Mouse (Mus musculus) layer of hippocampus, adult 6 months (tissue): Measurements from ENCODE around the gene Ptprh. TPM values are rescaled to one million over a fixed set of nuclear protein-coding genes. Genes with fewer than 3 reads are reported as not detected.

Experiments
- long read RNA-seq, 2 experiments: library from polyadenylated mRNA; unstranded; transcript quantifications; one replicate each; pipeline ENCODE4 v2.0.0; 2019 to 2020
- microRNA-seq: library from miRNA; unstranded; fragments of <30 nt; microRNA quantifications from one replicate; pipeline ENCODE4 v1.2.0, GENCODE M21; 2020
- polyA plus RNA-seq: library from polyadenylated mRNA; unstranded; fragments of <200 nt; fragmentation: Nextera tagmentation; gene quantifications from 2 replicates; pipeline ENCODE4 v1.2.3, GENCODE M21; 2021

Ptprh gene
- polyA plus RNA-seq, result 0.05 and 0.08 TPM in 2 replicates
- long read RNA-seq, experiment 1, result 0 reads
- long read RNA-seq, experiment 2, partial matches to known transcripts, result 0 of 1 reads
- long read RNA-seq, experiment 2, other reads (novel, unspliced or antisense), result 1 of 1 reads

DNA sequence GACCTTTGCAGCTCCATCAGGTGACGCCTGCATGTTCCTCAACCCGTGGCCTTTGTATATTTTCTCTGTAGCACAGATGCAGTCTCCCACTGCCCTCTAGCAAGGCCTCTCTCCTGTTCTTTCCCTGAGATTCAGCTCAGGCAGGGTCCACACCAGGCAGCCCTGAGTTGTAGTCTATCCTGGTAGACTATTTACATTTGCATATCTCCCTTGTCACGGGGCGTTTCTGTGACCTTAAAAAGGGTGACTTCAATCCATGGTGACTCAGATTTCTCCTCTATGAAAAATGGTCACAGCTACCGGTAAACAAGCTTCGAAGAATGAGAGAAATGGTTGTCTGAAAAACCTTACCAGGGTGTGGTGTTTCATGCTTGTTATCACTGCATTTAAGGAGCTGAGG is at the start of gene Ptprh:
Ptprh (minus strand) TSS at position 169 of the 400 bp plus-strand sequence.

DNA sequence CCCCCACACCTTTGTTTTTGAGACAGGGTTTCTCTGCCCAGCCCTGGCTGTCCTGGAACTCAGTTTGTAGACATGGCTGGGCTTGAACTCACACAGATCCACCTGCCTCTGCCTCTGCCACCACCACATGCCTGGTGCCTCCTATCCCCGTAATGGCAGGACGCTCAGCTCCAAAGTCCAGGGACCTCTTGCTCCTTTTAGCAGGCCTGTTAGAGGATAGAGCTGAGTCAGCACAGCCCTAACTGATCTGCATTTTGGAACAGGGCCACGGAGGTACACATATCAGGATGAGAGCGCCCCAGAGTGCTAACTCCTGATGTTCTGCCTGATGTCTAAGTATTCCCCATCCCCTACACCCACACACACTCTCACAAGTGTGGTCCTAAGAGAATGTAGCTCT is 27.2 kb upstream of the Ptprh start, which contains the start of gene Tmem86b:
Tmem86b (minus strand) TSS at position 392 of the 400 bp plus-strand sequence.

DNA sequence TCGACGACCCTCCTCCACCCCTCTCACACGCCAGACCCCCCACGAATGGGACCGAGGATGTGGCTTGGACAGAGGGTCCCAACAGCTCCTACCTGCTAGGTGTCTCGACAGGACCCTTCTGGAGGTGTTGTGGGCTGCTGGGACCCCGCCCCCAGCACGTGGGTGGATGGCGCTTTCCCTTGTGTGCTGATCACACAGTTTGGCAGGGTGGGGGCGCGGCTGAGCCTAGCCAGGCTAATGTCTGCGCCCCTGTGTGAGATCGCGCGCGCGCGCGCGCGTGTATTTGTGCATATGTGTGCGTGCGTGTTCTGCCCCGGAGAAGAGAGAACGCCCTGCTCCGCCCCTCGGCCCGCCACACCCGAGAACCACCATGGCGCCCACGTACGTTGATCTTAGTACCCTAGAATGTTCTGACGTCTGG is 56.6 kb downstream of the Ptprh start, which contains the start of gene Syt5:
Syt5 (minus strand) TSS at position 321 of the 421 bp plus-strand sequence.

DNA sequence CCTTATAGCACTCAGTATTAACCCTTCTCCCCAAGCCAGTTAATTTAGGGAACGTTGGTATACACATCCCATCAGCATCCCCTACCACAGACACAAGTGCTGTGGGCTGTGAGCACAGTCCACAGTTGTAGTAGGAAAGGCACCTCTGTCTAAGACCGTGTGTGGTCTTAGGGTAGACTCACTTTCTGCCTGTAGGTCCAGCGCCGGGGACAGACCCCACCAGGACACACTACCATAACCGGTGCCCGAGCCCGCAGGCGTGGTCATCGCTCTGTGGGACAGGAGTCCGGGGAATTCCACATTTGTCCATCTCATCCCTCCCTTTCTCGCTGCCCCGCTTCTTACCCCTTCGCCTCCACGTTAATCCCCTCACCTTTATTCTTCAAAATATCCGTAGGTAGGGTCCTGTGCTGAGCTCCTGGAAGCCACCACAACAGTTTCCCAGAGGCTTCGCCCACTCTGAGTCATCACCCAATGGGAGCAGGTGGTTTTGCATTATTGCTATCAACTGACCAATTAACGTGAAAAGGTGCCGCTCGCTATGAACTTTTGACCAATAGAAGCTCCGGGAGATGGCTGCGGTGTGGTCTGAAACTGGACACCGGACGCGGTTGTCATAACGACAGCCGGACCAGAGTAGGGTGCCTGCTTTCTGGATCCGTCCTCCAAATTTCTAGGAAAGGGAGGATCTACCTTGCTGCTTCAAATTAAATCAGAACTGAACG is 71.7 kb downstream of the Ptprh start, which contains the start of gene Dnaaf3:
Dnaaf3 (minus strand) TSS at position 449 of the 725 bp plus-strand sequence.

DNA sequence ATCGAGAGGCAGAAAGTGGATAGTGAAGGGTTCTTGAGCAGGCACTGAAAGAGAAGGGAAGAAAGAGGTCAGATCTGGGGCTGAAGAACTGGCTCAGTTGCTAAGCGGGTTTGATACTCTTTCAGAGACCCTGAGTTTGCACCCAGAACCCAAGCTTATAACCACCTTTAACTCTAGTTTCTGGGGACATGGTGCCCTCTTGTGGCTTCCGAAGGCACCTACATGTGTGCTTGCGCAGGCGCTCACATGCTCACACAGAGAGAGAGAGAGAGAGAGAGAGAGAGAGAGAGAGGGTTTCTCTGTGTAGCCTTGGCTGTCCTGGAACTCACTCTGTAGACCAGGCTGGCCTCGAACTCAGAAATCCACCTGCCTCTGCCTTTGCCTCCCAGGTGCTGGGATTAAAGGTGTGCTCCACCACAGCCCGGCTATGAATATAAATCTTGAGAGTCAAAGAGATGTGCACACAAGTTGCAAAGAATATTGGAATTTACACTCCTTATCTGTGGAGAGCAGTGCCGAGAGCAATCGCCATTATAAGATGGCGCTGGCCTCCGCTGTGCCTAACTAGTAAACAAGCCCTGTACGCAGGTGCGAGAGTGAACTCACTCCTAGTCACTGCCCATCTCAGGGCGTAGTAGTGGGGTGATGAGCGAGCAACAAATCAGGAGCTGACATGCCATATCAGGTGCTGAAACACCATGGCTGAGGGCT is 79.5 kb downstream of the Ptprh start, which contains the start of gene Tnni3:
Tnni3 (minus strand) TSS at position 18 of the 711 bp plus-strand sequence.

DNA sequence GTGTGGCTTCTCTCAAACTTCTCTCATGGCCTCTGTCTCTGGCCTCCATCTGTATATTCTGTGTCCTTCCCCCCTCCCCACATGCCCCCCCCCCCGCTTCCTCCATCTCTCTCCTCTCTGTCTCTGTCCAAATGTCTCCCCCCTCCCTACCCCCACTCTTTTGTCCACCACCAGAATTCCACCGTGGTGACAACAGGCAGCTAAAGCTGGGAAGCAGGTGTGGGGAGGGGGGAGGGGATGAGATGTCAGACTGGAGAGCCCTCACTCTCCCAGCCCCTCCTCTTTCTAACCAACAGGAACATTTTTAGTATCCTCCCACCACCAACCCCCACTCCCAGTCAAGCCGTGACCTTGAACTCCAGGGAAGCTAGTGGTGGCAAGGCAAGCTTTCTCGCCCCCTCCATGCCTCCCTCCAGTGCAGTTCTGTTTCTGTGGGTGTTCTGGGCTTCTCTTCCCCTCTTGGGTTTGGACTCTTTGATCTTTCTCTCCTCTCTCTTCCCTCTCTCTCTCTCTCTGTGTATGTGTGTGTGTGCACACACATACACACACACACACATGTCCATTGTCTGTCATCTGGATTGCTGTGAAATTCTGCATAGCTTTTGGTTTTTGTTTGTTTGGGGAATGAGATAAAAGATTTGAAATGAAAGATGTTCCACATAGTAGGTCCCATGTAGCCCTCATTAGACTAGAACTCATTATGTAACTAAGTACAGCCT is 87.3 kb downstream of the Ptprh start, which contains the start of gene Tnnt1:
Tnnt1 (minus strand) TSS at position 51 of the 719 bp plus-strand sequence.

DNA sequence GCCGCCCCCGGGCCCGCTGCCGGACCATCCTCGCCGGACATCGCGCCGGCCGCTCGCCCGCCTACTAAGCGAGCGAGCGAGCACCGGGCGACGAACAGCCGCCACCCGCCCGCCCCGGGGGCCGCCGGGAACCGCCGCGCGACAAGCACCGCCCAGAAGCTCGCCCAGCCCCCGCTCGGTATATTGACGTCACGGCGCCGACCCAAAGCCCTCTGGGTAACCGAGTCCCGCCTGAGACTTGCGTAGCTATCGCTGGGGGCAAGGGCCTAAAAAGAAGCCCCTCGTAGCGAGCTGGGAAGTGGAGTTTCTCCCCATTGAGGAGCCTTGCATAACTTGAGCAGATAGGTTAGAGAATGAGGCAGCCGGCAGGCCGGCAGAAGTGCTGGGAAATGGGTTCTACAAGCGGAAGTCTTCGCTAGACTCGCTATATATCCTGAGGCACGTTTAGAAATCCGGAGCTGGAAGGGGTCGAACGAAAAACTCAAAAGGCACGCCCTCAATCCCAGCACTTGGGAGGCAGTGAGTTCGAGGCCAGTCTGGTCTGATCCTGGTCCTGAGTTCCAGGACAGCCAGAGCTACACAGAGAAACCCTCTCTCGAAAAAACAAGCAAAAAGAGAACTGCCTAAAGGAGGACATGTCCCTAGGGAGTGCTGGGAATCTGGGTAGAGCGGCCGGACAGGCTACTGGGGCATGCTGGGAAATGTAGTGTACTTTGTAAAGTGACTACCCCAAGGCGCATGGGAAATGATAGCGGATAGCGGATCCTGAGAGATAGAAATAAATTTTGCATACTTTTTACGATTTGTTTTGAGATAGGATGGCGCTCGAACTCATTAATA is 102.1 kb downstream of the Ptprh start, which contains the start of gene Ppp1r12c:
Ppp1r12c (minus strand) TSS at position 123 of the 840 bp plus-strand sequence.

Small RNA genes within 50 kb of the gene (microRNA-seq; reads per million reads assigned to microRNA genes)
- gene Gm23577, result not detected

Other genes with a start within 250 kb of the Ptprh start
- not detected in 2 replicates for gene Gp6, start 206.3 kb downstream of the Ptprh start, polyA plus RNA-seq
- gene Rdh13, start 158.4 kb downstream of the Ptprh start, polyA plus RNA-seq, result 24.6 and 35.6 TPM in 2 replicates
- gene Eps8l1, start 143.4 kb downstream of the Ptprh start, polyA plus RNA-seq, result 3.0 and 3.6 TPM in 2 replicates
- 18.6 and 18.7 TPM in 2 replicates for gene Ppp1r12c, start 102.4 kb downstream of the Ptprh start, polyA plus RNA-seq
- gene Tnnt1, start 87.7 kb downstream of the Ptprh start, polyA plus RNA-seq, result 3.2 and 3.3 TPM in 2 replicates
- gene Tnni3, start 79.8 kb downstream of the Ptprh start, polyA plus RNA-seq, result 0.31 TPM in 1 of 2 replicates, not detected in the other
- gene Dnaaf3, start 71.6 kb downstream of the Ptprh start, polyA plus RNA-seq, result 0.36 and 0.69 TPM in 2 replicates
- 292 and 326 TPM in 2 replicates for gene Syt5, start 56.5 kb downstream of the Ptprh start, polyA plus RNA-seq
- 0.38 TPM in 1 of 2 replicates, not detected in the other for gene Tmem86b, start 27.4 kb upstream of the Ptprh start, polyA plus RNA-seq
- gene Ppp6r1, start 55.0 kb upstream of the Ptprh start, polyA plus RNA-seq, result 3.4 and 5.9 TPM in 2 replicates
- gene Hspbp1, start 81.0 kb upstream of the Ptprh start, polyA plus RNA-seq, result 137 and 145 TPM in 2 replicates
- 3.8 and 6.0 TPM in 2 replicates for gene Brsk1, start 86.6 kb upstream of the Ptprh start, polyA plus RNA-seq
- not detected in 2 replicates for gene Tmem150b, start 121.2 kb upstream of the Ptprh start, polyA plus RNA-seq
- 4.3 and 4.5 TPM in 2 replicates for gene Kmt5c, start 136.1 kb upstream of the Ptprh start, polyA plus RNA-seq
- gene Cox6b2, start 149.1 kb upstream of the Ptprh start, polyA plus RNA-seq, result 19.8 and 42.8 TPM in 2 replicates
- not detected in 2 replicates for gene Fam71e2, start 167.3 kb upstream of the Ptprh start, polyA plus RNA-seq
- 0.18 and 0.45 TPM in 2 replicates for gene Il11, start 178.8 kb upstream of the Ptprh start, polyA plus RNA-seq
- not detected in 2 replicates for gene Tmem190, start 178.9 kb upstream of the Ptprh start, polyA plus RNA-seq
- gene Tmem238, start 185.6 kb upstream of the Ptprh start, polyA plus RNA-seq, result 7.2 and 9.5 TPM in 2 replicates
- 1,085 and 1,204 TPM in 2 replicates for gene Rpl28, start 188.8 kb upstream of the Ptprh start, polyA plus RNA-seq
- 16.3 and 20.3 TPM in 2 replicates for gene Ube2s, start 208.5 kb upstream of the Ptprh start, polyA plus RNA-seq
- gene Shisa7, start 240.7 kb upstream of the Ptprh start, polyA plus RNA-seq, result 11.7 and 13.1 TPM in 2 replicates